Mouse (Mus musculus) liver, adult 2 months (tissue): Measurements from ENCODE around the gene Epp13. TPM values are rescaled to one million over a fixed set of nuclear protein-coding genes. Genes with fewer than 3 reads are reported as not detected.
"Not testable (repeated sequence)": the region's sequence is repeated elsewhere in the genome, so short reads cannot be mapped to it uniquely, and the experiment has no call there.

Experiments
- DNase-seq: peaks from one replicate; pipeline ENCODE4 v3.0.0-alpha.2; 2011; ENCODE audit warnings: low read depth, low spot score; ENCODE audit errors: extremely low read depth
- H3K27ac ChIP-seq: fragments of 200-500 bp; replicated peaks from 2 replicates; pipeline ENCODE4 v1.5.1; 2012; ENCODE audit warnings: low read depth, mild to moderate bottlenecking, control low read depth, inconsistent platforms, low read length; ENCODE audit not compliant: insufficient read depth
- H3K27me3 ChIP-seq: fragments of 200-500 bp; 2 replicates; pipeline ENCODE4 v1.6.1; 2012; ENCODE audit warnings: mild to moderate bottlenecking, moderate library complexity, low read length, inconsistent platforms; ENCODE audit not compliant: control insufficient read depth, insufficient read depth
- H3K36me3 ChIP-seq: fragments of 200-500 bp; 2 replicates; pipeline ENCODE4 v1.6.1; 2012; ENCODE audit warnings: low read length, inconsistent platforms; ENCODE audit not compliant: control insufficient read depth, insufficient read depth
- H3K4me1 ChIP-seq: fragments of 200-500 bp; 2 replicates; pipeline ENCODE4 v1.6.1; 2011; ENCODE audit warnings: low read length; ENCODE audit not compliant: control insufficient read depth, insufficient read depth
- H3K4me3 ChIP-seq: fragments of 200-500 bp; 2 replicates; pipeline ENCODE4 v1.5.1; 2011; ENCODE audit warnings: low read depth, mild to moderate bottlenecking, control low read depth, low read length, moderate library complexity; ENCODE audit not compliant: insufficient read depth
- H3K79me2 ChIP-seq: fragments of 200-500 bp; 2 replicates; pipeline ENCODE4 v1.6.1; 2012; ENCODE audit warnings: inconsistent platforms, mild to moderate bottlenecking, low read length, moderate library complexity; ENCODE audit not compliant: control insufficient read depth, insufficient read depth
- H3K9ac ChIP-seq: fragments of 200-500 bp; 2 replicates; pipeline ENCODE4 v1.6.1; 2012; ENCODE audit warnings: low read depth, mild to moderate bottlenecking, control low read depth, inconsistent platforms, low read length
- CTCF ChIP-seq: fragments of 200-500 bp; IDR thresholded peaks from 2 replicates; pipeline ENCODE4 v1.5.1; 2011; ENCODE audit warnings: low read depth, low read length, control low read depth
- POLR2A ChIP-seq: fragments of 200-500 bp; IDR thresholded peaks from 2 replicates; pipeline ENCODE4 v1.6.1; 2011; ENCODE audit warnings: low read length, control low read depth; ENCODE audit not compliant: insufficient read depth; ENCODE audit errors: extremely low read depth
- WGBS: fragments of 180-500 bp; shearing (Covaris S2); methylation state at CpG from one replicate; pipeline ENCODE4 v1.1.7; 2018; 5-methylcytosine and 5-hydroxymethylcytosine counted together
- polyA plus RNA-seq: library from polyadenylated mRNA; depleted of rRNA; stranded (reverse); fragments of >200 nt; gene quantifications from 2 replicates; pipeline ENCODE4 v1.2.3, GENCODE M21; 2012; rRNA removed
- total RNA-seq: library from RNA; depleted of rRNA; stranded (reverse); fragments of >200 nt; gene quantifications from 2 replicates; pipeline ENCODE4 v1.2.3, GENCODE M21; 2014; rRNA removed

Epp13 gene
- not detected in 2 replicates for total RNA-seq
- not detected in 2 replicates for polyA plus RNA-seq

GRCm38 (mm10) chr7:6252410-6252809 lies at the start of gene Epp13:
Epp13 (plus strand) TSS chr7:6252710.
- H3K4me3 ChIP-seq = no peak within 1 kb of the TSS
- 82% methylated on average over 6 of the region's 6 CpGs for WGBS
- no peak within 1 kb of the TSS for H3K9ac ChIP-seq
- DNase-seq = no peak
- no peaks in the 10 kb centered on the region for H3K36me3 ChIP-seq
- TF ChIP-seq POLR2A = no peak
- TF ChIP-seq CTCF = no peak
- H3K4me1 ChIP-seq = peaks cover 4% of the 10 kb centered on the region
- no peaks in the 10 kb centered on the region for H3K27me3 ChIP-seq
- no peaks in the 10 kb centered on the region for H3K79me2 ChIP-seq
- no peak within 1 kb of the TSS for H3K27ac ChIP-seq

- Histone ChIP-seq H3K79me2 (no peaks in the 10 kb centered on the region), H3K4me1 (no peaks in the 10 kb centered on the region), H3K9ac (no peak overlapping the region), H3K36me3 (no peaks in the 10 kb centered on the region), H3K27me3 (no peaks in the 10 kb centered on the region), H3K27ac (no peak overlapping the region), H3K4me3 (no peak overlapping the region)
- DNase-seq = no peak
- WGBS = 82% methylated on average over 3 of the region's 3 CpGs
- TF ChIP-seq CTCF (no peak), POLR2A (no peak)
Measured at GRCm38 (mm10) chr7:6204200-6204599, 48.3 kb upstream of the Epp13 start.

- no peak overlapping the region for H3K9ac ChIP-seq
- H3K27ac ChIP-seq = no peak overlapping the region
- no peak overlapping the region for H3K4me3 ChIP-seq
- H3K4me1 ChIP-seq = no peaks in the 10 kb centered on the region
- H3K79me2 ChIP-seq = no peaks in the 10 kb centered on the region
- DNase-seq = peak; percentile 41
- H3K27me3 ChIP-seq = no peaks in the 10 kb centered on the region
- TF ChIP-seq CTCF (peak; percentile 97), POLR2A (no peak)
- H3K36me3 ChIP-seq = no peaks in the 10 kb centered on the region
- WGBS = 41% methylated on average over 5 of the region's 5 CpGs
Measured at GRCm38 (mm10) chr7:6213144-6213543, 39.4 kb upstream of the Epp13 start.

GRCm38 (mm10) chr7:6214691-6215090 lies 37.8 kb upstream of the Epp13 start:
- 64% methylated on average over 4 of the region's 4 CpGs for WGBS
- H3K36me3 ChIP-seq, H3K4me1 ChIP-seq, H3K27ac ChIP-seq, H3K4me3 ChIP-seq, H3K79me2 ChIP-seq, H3K27me3 ChIP-seq, DNase-seq, H3K9ac ChIP-seq: not testable (repeated sequence)

- 47% methylated on average over 3 of the region's 3 CpGs for WGBS
- no peak for TF ChIP-seq POLR2A
- no peak for TF ChIP-seq CTCF
- H3K36me3 ChIP-seq = no peaks in the 10 kb centered on the region
Measured at GRCm38 (mm10) chr7:6220147-6220546, 32.4 kb upstream of the Epp13 start.

GRCm38 (mm10) chr7:6221978-6222377 lies 30.5 kb upstream of the Epp13 start, which contains the start of gene Zscan5b:
Zscan5b (plus strand) TSS chr7:6222278.
- no peak within 1 kb of the TSS for H3K27ac ChIP-seq
- WGBS = 90% methylated on average over 12 of the region's 12 CpGs
- no peaks in the 10 kb centered on the region for H3K79me2 ChIP-seq
- H3K4me3 ChIP-seq = no peak within 1 kb of the TSS
- no peak for DNase-seq
- H3K36me3 ChIP-seq = no peaks in the 10 kb centered on the region
- no peaks in the 10 kb centered on the region for H3K27me3 ChIP-seq
- no peaks in the 10 kb centered on the region for H3K4me1 ChIP-seq
- H3K9ac ChIP-seq = no peak within 1 kb of the TSS
- TF ChIP-seq POLR2A = no peak
- TF ChIP-seq CTCF = no peak

More at GRCm38 (mm10) chr7:6220147-6220546, 32.4 kb upstream of the Epp13 start:
- no peaks in the 10 kb centered on the region for H3K27me3 ChIP-seq
- DNase-seq = no peak
- H3K4me1 ChIP-seq = no peaks in the 10 kb centered on the region
- H3K4me3 ChIP-seq = no peak overlapping the region
- H3K9ac ChIP-seq = no peak overlapping the region
- no peak overlapping the region for H3K27ac ChIP-seq
- H3K79me2 ChIP-seq = no peaks in the 10 kb centered on the region
